Mouse (Mus musculus): ENCODE data around the gene Slc13a2.

Gene Slc13a2

DNA sequence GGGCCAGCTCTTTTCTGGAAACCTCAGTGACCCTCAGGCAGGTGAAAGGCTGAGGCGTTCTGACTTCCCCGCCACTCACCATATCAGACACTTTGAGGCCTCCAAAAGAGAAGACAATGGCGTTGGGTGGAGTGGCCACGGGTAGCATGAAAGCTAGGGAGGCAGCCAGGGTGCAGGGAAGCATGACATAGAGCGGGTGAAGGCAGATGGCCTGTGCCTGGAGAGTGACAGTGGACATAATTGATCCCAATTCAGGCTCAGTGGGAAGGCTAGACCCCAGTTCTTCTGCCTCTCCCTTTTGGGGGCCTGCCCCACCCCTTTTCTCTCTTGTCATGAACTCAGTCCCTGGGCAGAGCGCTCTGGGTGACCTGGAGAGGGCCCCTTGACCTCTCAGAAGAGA lies 23.8 kb downstream of the Slc13a2 start:
- in situ Hi-C loops (cut with MboI; ENCODE audit: unreplicated experiment in 2 of 2) = no loop called here

DNA sequence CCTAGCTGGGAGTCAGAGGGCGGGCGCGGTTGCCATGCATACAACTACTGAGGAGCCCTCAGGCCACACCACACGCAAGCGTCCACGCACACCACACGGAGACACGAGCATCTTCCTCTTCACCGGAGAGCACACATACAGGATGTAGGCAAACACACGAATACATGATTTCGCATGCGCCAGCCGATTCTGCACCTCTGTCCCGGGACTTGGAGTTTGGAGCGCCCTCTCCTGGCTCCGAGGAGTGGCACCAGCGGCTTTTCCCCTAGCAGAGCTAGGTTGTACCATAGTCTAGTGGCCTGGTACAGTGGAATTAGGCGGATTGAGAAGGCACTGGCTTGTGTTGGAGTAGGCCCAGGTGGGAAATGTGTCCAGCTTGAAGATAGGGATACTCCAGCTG lies 24.6 kb downstream of the Slc13a2 start:
- in situ Hi-C loops (cut with MboI; ENCODE audit: unreplicated experiment in 2 of 2) = no loop called here

DNA sequence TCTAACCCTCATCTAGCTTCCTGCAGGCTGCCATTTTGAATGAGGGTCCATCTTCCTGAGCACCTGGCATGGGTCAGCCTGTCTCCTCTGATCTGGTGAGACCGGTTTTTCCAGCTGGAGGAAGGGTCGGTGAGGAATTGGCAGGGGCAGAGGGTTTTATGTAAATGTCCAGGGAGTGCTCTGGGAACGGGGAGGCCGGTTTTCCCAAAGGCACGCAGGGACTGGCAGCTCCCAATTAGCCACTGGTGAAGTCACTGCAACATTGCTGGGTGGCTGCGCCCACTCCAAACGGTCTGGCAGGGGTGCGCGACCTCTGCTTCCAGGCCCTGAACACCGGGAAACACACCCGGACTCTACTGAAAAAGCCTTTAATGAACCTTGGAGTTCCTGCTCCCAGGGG lies 25.1 kb downstream of the Slc13a2 start:
- in situ Hi-C loops (cut with MboI; ENCODE audit: unreplicated experiment in 2 of 2) = no loop called here

DNA sequence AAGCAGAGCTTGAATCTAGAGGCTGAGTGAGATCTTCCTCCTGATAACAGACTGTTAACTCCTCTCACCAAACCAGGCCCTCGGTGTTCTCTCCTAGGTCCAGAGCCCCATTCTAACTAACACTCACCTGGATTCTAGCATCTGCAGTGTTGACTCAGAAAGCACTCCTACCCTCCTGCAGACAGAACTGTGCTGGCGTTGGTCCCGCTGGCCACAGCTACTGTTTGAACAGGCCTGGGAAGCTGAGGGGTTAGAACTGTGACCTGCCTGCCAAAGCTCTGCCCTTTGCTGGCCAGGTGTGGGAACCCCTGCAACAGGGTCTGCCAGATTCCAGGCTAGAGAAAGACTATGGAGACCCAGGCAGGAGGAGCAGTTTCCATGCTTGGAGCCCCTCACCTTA lies 29.3 kb downstream of the Slc13a2 start:
- in situ Hi-C loops (cut with MboI; ENCODE audit: unreplicated experiment in 2 of 2) = no loop called here

GRCm38 (mm10) chr11:78386508-78387043 lies 35.4 kb downstream of the Slc13a2 start, which contains the start of gene Foxn1:
Gene Foxn1 (minus strand): TSS chr11:78386558.
- in situ Hi-C loops (cut with MboI; ENCODE audit: unreplicated experiment in 2 of 2) = no loop called here

DNA sequence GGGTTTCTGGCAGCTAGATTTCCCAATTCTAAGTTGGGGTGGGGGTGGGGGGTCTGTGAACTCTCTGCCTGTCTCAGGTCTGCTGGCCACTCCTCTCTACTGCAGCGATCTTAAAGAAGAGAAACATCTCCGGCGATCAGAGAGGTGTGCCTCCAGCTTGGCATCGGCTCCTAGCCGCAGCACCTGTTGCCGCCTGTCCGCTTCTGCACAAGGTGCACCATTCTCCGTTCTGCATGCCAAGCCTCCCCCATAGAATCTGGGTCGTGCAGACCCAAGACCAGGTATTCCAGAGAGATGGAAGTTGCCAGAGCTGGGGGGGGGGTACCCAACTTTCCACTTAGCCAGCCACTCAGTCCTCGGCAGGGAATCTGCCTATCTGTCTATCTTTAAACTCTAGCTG lies 36.2 kb downstream of the Slc13a2 start:
- in situ Hi-C loops (cut with MboI; ENCODE audit: unreplicated experiment in 2 of 2) = no loop called here

GRCm38 (mm10) chr11:78382701-78383100 lies 39.3 kb downstream of the Slc13a2 start:
- in situ Hi-C loops (cut with MboI; ENCODE audit: unreplicated experiment in 2 of 2) = no loop called here

DNA sequence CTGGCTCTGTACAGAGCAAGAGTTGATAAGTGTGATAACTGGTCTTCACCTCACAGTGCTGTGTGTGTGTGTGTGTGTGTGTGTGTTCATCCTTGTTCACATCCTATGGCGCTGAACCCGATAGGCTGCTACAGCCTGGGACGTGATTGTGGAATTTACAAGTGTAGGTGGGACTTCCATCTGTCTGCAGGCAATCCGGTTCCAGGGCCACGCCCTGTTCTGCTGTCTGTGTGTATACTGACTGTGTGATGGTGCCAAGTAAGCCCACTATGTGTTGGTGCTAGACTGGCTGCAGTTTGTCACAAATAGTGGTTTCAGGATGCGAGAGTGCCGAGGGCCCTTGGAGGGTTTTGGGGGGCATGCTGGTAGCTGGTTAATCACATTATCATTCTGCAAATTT lies 39.7 kb downstream of the Slc13a2 start:
- in situ Hi-C loops (cut with MboI; ENCODE audit: unreplicated experiment in 2 of 2) = no loop called here

DNA sequence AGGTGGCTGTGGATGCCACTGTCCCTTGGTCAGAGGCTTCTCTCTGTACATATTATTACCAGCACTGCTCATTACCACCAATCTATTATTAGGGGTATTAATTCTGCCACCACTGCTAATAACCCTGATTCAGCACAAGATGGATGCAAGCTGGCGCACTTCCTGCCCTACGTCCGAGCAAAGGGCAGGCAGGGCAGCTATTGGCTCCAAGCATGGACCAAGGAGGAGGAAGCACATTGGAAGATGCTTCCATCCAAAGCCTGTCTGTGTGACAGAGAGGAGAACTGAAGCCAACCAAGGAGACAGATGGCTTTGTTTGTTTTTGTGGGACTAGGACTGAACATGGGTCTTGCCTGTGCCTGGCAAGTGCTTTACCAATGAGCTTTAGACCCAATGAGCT lies 41.0 kb downstream of the Slc13a2 start:
- in situ Hi-C loops (cut with MboI; ENCODE audit: unreplicated experiment in 2 of 2) = no loop called here

DNA sequence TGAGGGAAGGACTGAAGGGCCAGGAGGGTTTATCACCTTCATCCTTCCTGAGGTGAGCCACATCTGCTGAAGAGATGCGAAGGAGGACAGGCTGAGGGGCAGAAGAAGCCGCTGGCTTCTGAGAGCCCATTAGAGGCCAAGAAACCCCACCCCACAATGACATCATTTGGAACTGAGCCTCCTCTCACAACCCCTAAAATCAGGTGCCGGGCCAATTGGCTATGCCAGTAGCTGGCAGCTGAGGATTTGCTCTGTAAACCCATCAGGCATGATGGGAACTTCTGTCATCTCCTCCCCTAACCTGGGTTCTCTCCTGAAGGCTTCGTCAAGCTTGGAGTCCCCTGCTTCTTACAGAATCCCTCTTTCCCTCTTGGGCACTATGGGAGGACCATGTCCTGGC lies 41.7 kb downstream of the Slc13a2 start:
- in situ Hi-C loops (cut with MboI; ENCODE audit: unreplicated experiment in 2 of 2) = no loop called here

GRCm38 (mm10) chr11:78377549-78378159 lies 44.4 kb downstream of the Slc13a2 start:
- in situ Hi-C loops (cut with MboI; ENCODE audit: unreplicated experiment in 2 of 2) = no loop called here

- in situ Hi-C loops (cut with MboI; ENCODE audit: unreplicated experiment in 2 of 2) = no loop called here
These were observed 47.9 kb downstream of the Slc13a2 start for GRCm38 (mm10) chr11:78374147-78374546.

GRCm38 (mm10) chr11:78372610-78373009 lies 49.4 kb downstream of the Slc13a2 start:
- in situ Hi-C loops (cut with MboI; ENCODE audit: unreplicated experiment in 2 of 2) = no loop called here

DNA sequence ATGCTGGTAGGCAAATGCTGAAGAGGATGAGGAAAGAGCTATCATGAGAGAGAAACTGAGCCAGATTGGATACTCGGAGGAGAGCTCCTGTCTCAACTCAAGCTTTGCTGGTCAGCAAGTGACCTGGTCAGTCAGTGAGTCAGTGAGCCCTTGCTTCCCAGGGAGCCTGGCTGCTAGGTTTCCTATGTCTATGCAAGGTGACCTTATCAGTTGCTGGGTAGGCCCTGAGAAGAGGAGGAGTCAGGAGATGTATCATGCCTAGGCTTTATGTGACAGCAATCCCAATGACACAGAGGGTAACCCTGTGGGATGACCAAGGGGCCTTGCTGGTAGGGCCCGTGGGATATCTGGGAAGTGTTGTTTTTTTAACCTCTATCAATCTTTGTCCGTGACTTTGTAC lies 49.9 kb downstream of the Slc13a2 start:
- in situ Hi-C loops (cut with MboI; ENCODE audit: unreplicated experiment in 2 of 2) = no loop called here

GRCm38 (mm10) chr11:78371711-78372110 lies 50.3 kb downstream of the Slc13a2 start:
- in situ Hi-C loops (cut with MboI; ENCODE audit: unreplicated experiment in 2 of 2) = no loop called here

DNA sequence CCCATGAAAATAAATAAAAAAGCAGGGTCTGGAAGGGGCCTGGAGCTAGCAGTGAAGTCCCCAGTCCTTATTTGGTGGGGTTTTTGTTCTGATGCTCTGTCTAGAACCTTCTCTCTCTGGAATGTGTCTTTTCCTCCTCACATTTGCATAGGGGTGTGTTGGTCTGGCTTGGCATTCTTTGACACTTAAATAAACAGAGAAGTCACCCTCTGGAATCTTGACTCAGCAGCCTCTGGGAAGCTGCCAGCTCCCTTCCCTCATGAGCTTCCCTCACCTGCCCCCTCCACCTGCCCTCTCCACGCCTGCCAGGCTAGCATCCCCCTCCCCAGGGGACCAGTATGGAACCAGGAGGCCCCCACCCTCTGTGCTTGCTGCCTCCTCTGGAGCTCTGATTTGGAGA lies 51.6 kb downstream of the Slc13a2 start:
- in situ Hi-C loops (cut with MboI; ENCODE audit: unreplicated experiment in 2 of 2) = no loop called here

DNA sequence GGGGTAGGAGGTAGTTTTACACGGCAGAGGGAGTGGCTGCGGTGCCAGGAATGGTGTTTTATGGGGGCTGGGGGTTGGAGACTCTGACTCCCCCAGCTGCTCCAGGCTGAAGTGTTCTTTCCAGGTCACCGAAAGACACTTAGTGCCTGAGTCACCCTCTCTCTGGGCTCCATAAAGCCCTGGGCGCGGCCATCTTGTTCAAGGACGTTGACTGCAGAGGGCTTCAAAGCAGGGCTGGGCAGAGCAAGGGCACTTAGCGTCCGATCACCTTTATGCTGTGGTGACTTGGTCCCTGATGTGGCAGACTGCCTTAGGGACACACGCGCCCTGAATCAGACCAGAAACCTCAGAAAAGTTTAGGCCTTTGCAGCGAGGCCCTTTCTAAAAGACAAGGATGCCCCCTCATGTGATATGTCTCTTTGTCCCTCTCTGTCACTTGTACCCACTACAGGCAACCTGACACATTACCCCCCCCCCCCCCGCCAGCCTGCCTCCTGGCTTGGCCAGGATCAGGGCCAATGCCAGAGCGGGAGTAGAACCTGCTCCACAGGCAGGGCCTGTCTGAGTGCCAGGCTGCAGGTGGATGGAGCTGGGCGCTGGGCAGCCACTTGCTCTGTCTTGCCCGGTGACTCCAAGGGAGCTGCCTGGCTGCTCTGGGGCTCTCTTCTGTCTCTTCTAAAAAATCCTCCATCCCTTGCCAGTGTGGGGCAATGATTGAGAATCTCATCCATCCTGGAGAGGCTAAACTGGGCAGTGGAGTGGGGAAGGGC lies 54.4 kb downstream of the Slc13a2 start:
- in situ Hi-C loops (cut with MboI; ENCODE audit: unreplicated experiment in 2 of 2) = loop anchor here in 1 of 2 experiments (5.0 kb wide), 1 partner anchor 35 kb away; no protein-coding TSS in a partner anchor

- in situ Hi-C loops (cut with MboI; ENCODE audit: unreplicated experiment in 2 of 2) = loop anchor here in 1 of 2 experiments (5.0 kb wide), 1 partner anchor 38 kb away; no protein-coding TSS in a partner anchor
These were observed 57.9 kb downstream of the Slc13a2 start for GRCm38 (mm10) chr11:78364103-78364502.

DNA sequence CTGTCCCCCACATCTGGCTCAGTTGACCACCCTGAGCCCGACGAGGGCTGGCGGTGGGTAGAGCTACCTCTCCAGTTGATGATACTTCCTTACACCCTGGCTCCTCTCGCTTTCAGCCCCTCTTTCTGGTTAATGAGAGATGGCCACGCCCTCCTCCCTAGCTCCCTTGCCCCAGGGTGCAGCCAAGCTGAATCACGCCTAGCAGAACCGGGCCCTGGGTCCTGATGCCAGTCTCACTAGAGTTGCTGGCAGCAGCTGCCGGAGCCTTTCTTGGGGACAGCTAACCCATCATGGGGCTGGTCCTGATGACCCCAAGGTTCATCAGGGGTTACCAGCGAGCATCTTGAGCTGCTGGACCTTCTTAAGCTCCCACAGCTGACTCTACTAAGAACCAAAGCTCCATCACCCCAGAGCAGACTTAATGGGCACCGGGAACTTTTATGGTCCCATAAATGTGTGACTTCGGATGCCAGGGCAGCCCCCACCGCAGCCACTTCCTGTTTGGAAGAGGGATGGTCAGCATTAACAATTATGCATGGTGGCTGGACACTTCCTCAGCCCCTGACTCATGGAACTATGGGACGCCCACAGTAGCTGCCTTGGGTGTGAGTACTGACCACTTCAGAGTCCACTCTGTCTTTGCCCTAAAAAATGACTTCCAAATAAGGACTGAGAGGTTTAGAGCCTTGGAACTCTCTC lies 58.6 kb downstream of the Slc13a2 start:
- in situ Hi-C loops (cut with MboI; ENCODE audit: unreplicated experiment in 2 of 2) = loop anchor here in 1 of 2 experiments (5.0 kb wide), 1 partner anchor 39 kb away; no protein-coding TSS in a partner anchor

- in situ Hi-C loops (cut with MboI; ENCODE audit: unreplicated experiment in 2 of 2) = loop anchor here in 1 of 2 experiments (5.0 kb wide), 1 partner anchor 42 kb away; no protein-coding TSS in a partner anchor
These were observed 61.3 kb downstream of the Slc13a2 start for GRCm38 (mm10) chr11:78360789-78361131.

Data from v-Abl transformed pro-B cells (cell line).